ENCODE assay signal across 8 mouse cellular contexts in genomic region chr8:88571434-88572184, GRCm38 (mm10). TPM values are rescaled to one million over a fixed set of nuclear protein-coding genes. Genes with fewer than 3 reads are reported as not detected.
DNase-seq lines count a peak whose midpoint lies in the region; ATAC-seq lines count a peak whose summit lies in the region.

No protein-coding gene starts in this region.

- H3K4me1 ChIP-seq in embryonic facial prominence, embryonic 11.5 days (ENCODE audit: control insufficient read depth, insufficient read depth, low read length), result peaks cover 2% of the 10 kb centered on the region
- peaks cover 53% of the 10 kb centered on the region for H3K4me1 ChIP-seq in limb, embryonic 12.5 days (replicated peaks)

- H3K9me3 ChIP-seq in embryonic facial prominence, embryonic 11.5 days (replicated peaks; ENCODE audit: control insufficient read depth, low read length), result no peaks in the 10 kb centered on the region
- H3K9me3 ChIP-seq in limb, embryonic 12.5 days, result no peaks in the 10 kb centered on the region

- no peak overlapping the region for H3K4me3 ChIP-seq in embryonic facial prominence, embryonic 11.5 days (ENCODE audit: low read depth, low read length)
- H3K4me3 ChIP-seq in limb, embryonic 12.5 days (replicated peaks), result no peak overlapping the region

- ATAC-seq in embryonic facial prominence, embryonic 11.5 days (replicated peaks; ENCODE audit: insufficient number of reproducible peaks, low FRiP score, low TSS enrichment, low read depth), result no peak
- no peak for ATAC-seq in limb, embryonic 12.5 days (ENCODE audit: insufficient number of reproducible peaks, insufficient read depth, low FRiP score, low TSS enrichment, low read depth)

- no peaks in the 10 kb centered on the region for H3K36me3 ChIP-seq in embryonic facial prominence, embryonic 11.5 days (replicated peaks; ENCODE audit: control insufficient read depth, insufficient read depth, low read depth, low read length)
- peaks cover 27% of the 10 kb centered on the region for H3K36me3 ChIP-seq in limb, embryonic 12.5 days

- no peak overlapping the region for H3K9ac ChIP-seq in embryonic facial prominence, embryonic 11.5 days (replicated peaks; ENCODE audit: low read length)
- H3K9ac ChIP-seq in limb, embryonic 12.5 days (replicated peaks), result no peak overlapping the region

- H3K4me2 ChIP-seq in embryonic facial prominence, embryonic 11.5 days (ENCODE audit: low read depth, low read length), result no peak overlapping the region
- no peak overlapping the region for H3K4me2 ChIP-seq in limb, embryonic 12.5 days

- intact Hi-C loops in gastrocnemius, postnatal 14 days (cut with DNase I; ENCODE audit: low total_unique reads), result no loop called here

- H3K27me3 ChIP-seq in embryonic facial prominence, embryonic 11.5 days (ENCODE audit: control insufficient read depth, insufficient read depth, low read length), result no peaks in the 10 kb centered on the region
- no peaks in the 10 kb centered on the region; the same call in 1 of the 2 replicates for H3K27me3 ChIP-seq in limb, embryonic 12.5 days

- WGBS in embryonic facial prominence, embryonic 11.5 days, result 81% methylated on average over 14 of the region's 14 CpGs
- 80% methylated on average over 14 of the region's 14 CpGs for WGBS in limb, embryonic 12.5 days

- H3K27ac ChIP-seq in embryonic facial prominence, embryonic 11.5 days (replicated peaks; ENCODE audit: low read depth, low read length), result 0 out of 2 replicates have a peak overlapping the region, but pooled peaks have one; percentile 42
- H3K27ac ChIP-seq in limb, embryonic 12.5 days, result peak overlapping the region; percentile 91

- peak; percentile 30 for DNase-seq in layer of hippocampus, adult 11-12 months (ENCODE audit: low spot score)
- DNase-seq in layer of hippocampus, postnatal 14 days (ENCODE audit: low spot score in 2 of 2), result no peak
- DNase-seq in adrenal gland, postnatal 25 days, result peak; percentile 68
- no peak for DNase-seq in embryonic facial prominence, embryonic 11.5 days (ENCODE audit: low spot score)
- no peak for DNase-seq in gastrocnemius, adult 8-10 months (ENCODE audit: low spot score in 2 of 2)
- no peak for DNase-seq in gastrocnemius, postnatal 14 days
- DNase-seq in ovary, postnatal 10 days (ENCODE audit: low spot score), result no peak

RNA-seq across cellular contexts. Expression of gene Nkd1, which starts 50.5 kb away (rescaled TPM):
- total RNA-seq in layer of hippocampus, postnatal 14 days (2021), result 10 to 100 TPM; 13.4 to 14.7 TPM
- 44.0 and 44.8 TPM in 2 replicates for total RNA-seq in adrenal gland, postnatal 25 days (2021)
- polyA plus RNA-seq in embryonic facial prominence, embryonic 11.5 days (2014; fragmentation: Nextera tagmentation; extraction: Ambion mirVana), result 45.0 and 50.7 TPM in 2 replicates
- 64.0 and 72.1 TPM in 2 replicates for polyA plus RNA-seq in limb, embryonic 12.5 days (2016; fragmentation: Nextera tagmentation; extraction: Ambion mirVana)
- 1 to 10 TPM in 3 of 4 experiments, under 1 TPM in 1; 0.97 to 1.5 (median 1.4) TPM for total RNA-seq in gastrocnemius, adult 8-10 months (2022)
- total RNA-seq in gastrocnemius, postnatal 14 days (2021), result 1 to 10 TPM; 3.1 to 4.5 TPM

Comparison
In these comparisons a context has a peak if more than half of its experiments do, and no peak if none do; other contexts are left out.
1. DNase-seq: peak in layer of hippocampus, adult 11-12 months (single experiment) and adrenal gland, postnatal 25 days (single experiment); none in layer of hippocampus, postnatal 14 days (0 of 2), embryonic facial prominence, embryonic 11.5 days (single experiment), gastrocnemius, adult 8-10 months (0 of 2), gastrocnemius, postnatal 14 days (single experiment) and ovary, postnatal 10 days (single experiment).